Mouse (Mus musculus): ENCODE results near the gene Cradd.

DNA sequence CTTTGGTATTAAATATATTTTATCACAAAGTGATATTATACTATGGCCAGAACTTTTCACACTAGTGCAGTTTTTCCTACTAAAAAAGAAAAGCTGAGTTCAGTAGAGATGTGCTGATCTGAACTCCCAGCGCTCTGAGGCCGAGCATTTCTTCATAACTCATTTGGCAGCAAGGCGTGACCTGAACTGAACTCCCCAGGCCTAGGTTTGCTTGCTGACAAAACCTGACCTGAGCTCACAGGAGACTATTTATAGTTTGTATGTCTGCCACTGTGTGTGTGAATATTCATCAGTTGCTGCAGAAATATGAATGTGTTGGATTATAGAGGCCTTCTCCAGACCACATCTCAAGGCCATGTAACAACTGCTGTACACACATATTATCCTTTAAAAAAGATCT lies 63.5 kb downstream of the Cradd start:
- TF ChIP-seq CTCF (IDR thresholded peaks at IDR 0.05; ENCODE audit: low read depth, low read length) (no peak), POLR2A (IDR thresholded peaks at IDR 0.05; ENCODE audit: extremely low read depth, insufficient read depth, low read length) (no peak)

Measured in liver, adult 2 months (tissue).